In the genomic region with DNA sequence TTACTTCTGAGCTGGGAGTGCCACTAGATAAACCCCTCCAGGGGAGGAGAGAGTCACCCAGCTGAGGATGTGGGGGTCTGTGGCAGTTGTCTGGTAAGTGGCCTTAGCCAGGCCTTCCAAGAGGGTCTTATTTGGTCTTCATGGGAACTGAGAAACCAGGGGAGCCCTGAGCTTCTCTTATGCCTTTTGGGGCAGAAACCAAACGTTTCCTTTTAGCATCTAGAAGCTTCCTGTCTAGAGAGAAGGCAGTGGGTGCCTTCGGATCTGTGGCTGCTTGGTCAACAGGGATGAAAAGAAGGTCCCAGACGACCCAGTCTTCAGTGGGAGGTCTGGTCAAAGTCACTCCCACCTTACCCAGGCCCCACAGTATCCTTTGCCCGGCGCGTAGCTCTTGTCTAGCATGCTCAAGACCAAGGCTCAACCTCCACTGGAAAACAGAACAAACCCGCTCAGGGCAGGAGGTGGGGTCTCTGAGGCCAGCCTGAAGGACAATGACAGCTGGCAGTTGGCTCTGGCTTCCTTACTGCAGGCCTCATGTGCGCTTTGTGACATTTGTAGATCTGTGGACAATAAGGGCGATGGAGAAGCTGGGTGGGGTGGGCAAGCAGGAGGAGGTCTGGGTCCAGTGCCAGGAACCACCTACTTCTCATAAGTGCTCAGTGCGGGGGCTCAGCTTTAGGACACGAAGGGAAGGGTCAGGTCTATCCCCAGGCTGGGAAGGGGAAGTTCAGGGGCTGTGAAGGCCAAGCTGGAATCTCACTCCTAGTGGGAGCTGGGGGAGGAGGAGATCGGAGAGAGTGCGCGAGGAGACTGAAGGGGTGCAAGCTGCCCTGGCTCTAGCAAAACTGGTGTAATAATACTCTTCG, we compare ENCODE assay signal across 9 mouse cellular contexts. TPM values are rescaled to one million over a fixed set of nuclear protein-coding genes. Genes with fewer than 3 reads are reported as not detected.
DNase-seq lines count a peak whose midpoint lies in the region; ATAC-seq lines count a peak whose summit lies in the region.
"Had no signal": no experiment of that assay in that cellular context is flagged by ENCODE, and none has a peak within 500 bp of the region (broad histone marks: within the 10 kb centered on the region; RNA-seq: fewer than 3 reads in every experiment).

TSS of gene Gm572 (plus strand) at position 27 of the 866 bp plus-strand sequence.

- no peaks in the 10 kb centered on the region for H3K27me3 ChIP-seq in hindbrain, embryonic 11.5 days (ENCODE audit: control insufficient read depth, insufficient read depth, low read length)
- H3K27me3 ChIP-seq in megakaryocyte, embryonic 14.5 days (replicated peaks): peaks cover 2% of the 10 kb centered on the region

- H3K4me1 ChIP-seq in hindbrain, embryonic 11.5 days (replicated peaks; ENCODE audit: control insufficient read depth, insufficient read depth, low read length): no peaks in the 10 kb centered on the region
- H3K4me1 ChIP-seq in megakaryocyte, embryonic 14.5 days: peaks cover 28% of the 10 kb centered on the region

- H3K4me3 ChIP-seq in hindbrain, embryonic 11.5 days (ENCODE audit: low read depth, low read length): no peak within 1 kb of the TSS
- peak within 1 kb of the TSS; percentile 91 for H3K4me3 ChIP-seq in megakaryocyte, embryonic 14.5 days (replicated peaks)

- H3K9ac ChIP-seq in hindbrain, embryonic 11.5 days (ENCODE audit: low read depth, low read length): no peak within 1 kb of the TSS

- 0 out of 2 replicates have a peak within 1 kb of the TSS, but pooled peaks have one; percentile 8 for H3K4me2 ChIP-seq in hindbrain, embryonic 11.5 days (replicated peaks; ENCODE audit: low read depth, low read length)

- intact Hi-C loops in left cerebral cortex, postnatal 10 days (cut with DNase I): no loop called here

- no peaks in the 10 kb centered on the region for H3K36me3 ChIP-seq in hindbrain, embryonic 11.5 days (ENCODE audit: control insufficient read depth, insufficient read depth, low read length)
- no peaks in the 10 kb centered on the region for H3K36me3 ChIP-seq in megakaryocyte, embryonic 14.5 days (replicated peaks; ENCODE audit: low read length)

- WGBS in hindbrain, embryonic 11.5 days: 67% methylated on average over 15 of the region's 15 CpGs

- H3K9me3 ChIP-seq in hindbrain, embryonic 11.5 days (ENCODE audit: control insufficient read depth, low read length): no peaks in the 10 kb centered on the region
- H3K9me3 ChIP-seq in megakaryocyte, embryonic 14.5 days: no peaks in the 10 kb centered on the region

- ATAC-seq in common myeloid progenitor, adult 5-6 weeks (replicated peaks; ENCODE audit: low read depth, poor library complexity, severe bottlenecking): peak; percentile 62
- no peak for ATAC-seq in hindbrain, embryonic 11.5 days (ENCODE audit: low FRiP score)

- DNase-seq in kidney, adult 9 months: peak; percentile 50
- no peak for DNase-seq in kidney, adult 18-20 months
- no peak for DNase-seq in hindbrain, embryonic 11.5 days (ENCODE audit: low spot score)
- no peak for DNase-seq in layer of hippocampus, postnatal 14 days (ENCODE audit: low spot score in 2 of 2)
- no peak for DNase-seq in cerebellum, adult 18-20 months
- DNase-seq in left cerebral cortex, postnatal 10 days (ENCODE audit: extremely low spot score in 1 of 2, low spot score in 2 of 2): no peak

- H3K27ac ChIP-seq in hindbrain, embryonic 11.5 days (ENCODE audit: low read depth, low read length): no peak within 1 kb of the TSS

RNA-seq across cellular contexts. Expression of gene Gm572, which starts in this region (rescaled TPM):
- total RNA-seq in common myeloid progenitor, adult 5-6 weeks (2017): not detected in 2 replicates
- polyA plus RNA-seq in hindbrain, embryonic 11.5 days (2014; fragmentation: Nextera tagmentation; extraction: Ambion mirVana): not detected in 2 replicates
- not detected in 2 replicates for polyA plus RNA-seq in megakaryocyte, embryonic 14.5 days (2012; ENCODE audit: insufficient read depth, low replicate concordance)
- not detected for total RNA-seq in layer of hippocampus, postnatal 14 days (2021)
- total RNA-seq in left cerebral cortex, postnatal 10 days (2021): not detected
- total RNA-seq: layer of hippocampus, postnatal 25 days had no signal

Comparison
In these comparisons a context has a peak if more than half of its experiments do, and no peak if none do; other contexts are left out.
1. Peak in ATAC-seq in common myeloid progenitor, adult 5-6 weeks; RNA of the gene not detected or under 1 TPM.